Mouse (Mus musculus): ENCODE data around the gene Adra1b. TPM values are rescaled to one million over a fixed set of nuclear protein-coding genes. Genes with fewer than 3 reads are reported as not detected.

Adra1b gene
- polyA plus RNA-seq (2014; fragmentation: Illumina TruSeq; extraction: RNeasy Lipid Tissue Mini Kit (QIAGEN cat#74804)): 0.14 TPM

GRCm38 (mm10) chr11:43901051-43901654 is at the start of gene Adra1b:
Gene Adra1b (minus strand): TSS chr11:43901210.

GRCm38 (mm10) chr11:43747233-43748226 is 153.5 kb downstream of the Adra1b start, which contains the start of gene Ttc1:
Gene Ttc1 (minus strand): TSS chr11:43748008.

Other genes starting within 250 kb of the Adra1b start
- 59.1 TPM for gene Pwwp2a, start 219.2 kb downstream of the Adra1b start, polyA plus RNA-seq (2014; fragmentation: Illumina TruSeq; extraction: RNeasy Lipid Tissue Mini Kit (QIAGEN cat#74804))
- 71.3 TPM for gene Ttc1, start 153.2 kb downstream of the Adra1b start, polyA plus RNA-seq (2014; fragmentation: Illumina TruSeq; extraction: RNeasy Lipid Tissue Mini Kit (QIAGEN cat#74804))